Mouse (Mus musculus) midbrain, embryonic 15.5 days (tissue): ENCODE measurements around the gene Tmem121b. TPM values are rescaled to one million over a fixed set of nuclear protein-coding genes. Genes with fewer than 3 reads are reported as not detected.

Source experiments
- ATAC-seq: fragments of 200-750 bp; cut with Nextera tagmentation; replicated peaks from 2 replicates; pipeline ENCODE4 v1.8.0; 2017; ENCODE audit warnings: moderate TSS enrichment
- H3K27ac ChIP-seq: fragments of 300-500 bp; sonication (generic); 2 replicates; pipeline ENCODE4 v1.5.1; 2015; ENCODE audit warnings: mild to moderate bottlenecking, inconsistent platforms
- H3K27me3 ChIP-seq: fragments of 300-500 bp; sonication (generic); replicated peaks from 2 replicates; pipeline ENCODE4 v1.6.1; 2015; ENCODE audit warnings: inconsistent platforms
- H3K36me3 ChIP-seq: fragments of 300-500 bp; sonication (generic); replicated peaks from 2 replicates; pipeline ENCODE4 v1.6.1; 2015; ENCODE audit warnings: inconsistent platforms
- H3K4me1 ChIP-seq: fragments of 300-500 bp; sonication (generic); 2 replicates; pipeline ENCODE4 v1.6.1; 2015; ENCODE audit warnings: inconsistent platforms
- H3K4me2 ChIP-seq: fragments of 300-500 bp; sonication (generic); 2 replicates; pipeline ENCODE4 v1.6.1; 2015; ENCODE audit warnings: inconsistent platforms, mild to moderate bottlenecking, moderate library complexity
- H3K4me3 ChIP-seq: fragments of 300-500 bp; sonication (generic); 2 replicates; pipeline ENCODE4 v1.5.1; 2015; ENCODE audit warnings: mild to moderate bottlenecking, inconsistent platforms
- H3K9ac ChIP-seq: fragments of 300-500 bp; sonication (generic); 2 replicates; pipeline ENCODE4 v1.6.1; 2015; ENCODE audit warnings: mild to moderate bottlenecking, inconsistent platforms
- H3K9me3 ChIP-seq: fragments of 300-500 bp; sonication (generic); 2 replicates; pipeline ENCODE4 v1.6.1; 2016; ENCODE audit warnings: inconsistent platforms
- whole genome bisulfite sequencing: fragments of 180-500 bp; shearing (Covaris S2); methylation state at CpG from one replicate; pipeline ENCODE4 v1.1.7; 2015; ENCODE audit warnings: mixed read lengths; 5-methylcytosine and 5-hydroxymethylcytosine counted together
- polyA plus RNA-seq: library from polyadenylated mRNA; unstranded; fragments of >200 nt; fragmentation: Nextera tagmentation; extraction: Ambion mirVana; gene quantifications from 2 replicates; pipeline ENCODE4 v1.2.1, GENCODE M21; 2015

Tmem121b gene
- polyA plus RNA-seq, 1 experiment from 2014 or later: 3.6 TPM

GRCm38 (mm10) chr6:120489461-120489860 is 4.1 kb downstream of the Tmem121b start:
- WGBS: 62% methylated on average over 2 of the region's 2 CpGs
- no peak for ATAC-seq
- H3K4me1 ChIP-seq: peaks cover 46% of the 10 kb centered on the region
- no peak overlapping the region for H3K4me3 ChIP-seq
- no peak overlapping the region for H3K27ac ChIP-seq
- peak overlapping the region; percentile 79 for H3K4me2 ChIP-seq
- H3K9me3 ChIP-seq: no peaks in the 10 kb centered on the region
- H3K36me3 ChIP-seq: no peaks in the 10 kb centered on the region
- H3K27me3 ChIP-seq: no peaks in the 10 kb centered on the region
- H3K9ac ChIP-seq: no peak overlapping the region

DNA sequence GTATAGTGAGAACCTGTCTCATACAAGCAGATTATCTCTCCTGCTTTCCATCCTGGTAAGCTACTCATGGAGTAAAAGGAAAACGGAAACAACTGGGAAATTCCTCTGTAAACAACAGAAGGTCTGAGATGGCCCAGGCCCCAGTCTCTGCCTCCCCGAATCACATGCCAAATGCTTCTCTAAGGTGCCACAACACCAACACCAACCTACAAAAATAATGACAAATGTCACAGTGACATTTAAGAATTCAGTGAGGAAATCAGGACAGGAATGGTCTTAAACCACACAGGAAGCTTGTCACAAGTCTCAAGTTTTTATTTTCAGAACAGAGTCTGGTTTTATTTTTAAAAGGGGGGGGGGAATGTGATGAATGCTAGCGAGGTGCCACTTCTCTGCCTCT is 5.0 kb downstream of the Tmem121b start:
- ATAC-seq: no peak
- H3K9me3 ChIP-seq: no peaks in the 10 kb centered on the region
- 75% methylated on average over 3 of the region's 3 CpGs for WGBS
- H3K4me1 ChIP-seq: peaks cover 41% of the 10 kb centered on the region
- H3K4me2 ChIP-seq: no peak overlapping the region
- H3K9ac ChIP-seq: no peak overlapping the region
- no peak overlapping the region for H3K27ac ChIP-seq
- H3K4me3 ChIP-seq: no peak overlapping the region
- H3K27me3 ChIP-seq: no peaks in the 10 kb centered on the region
- H3K36me3 ChIP-seq: no peaks in the 10 kb centered on the region

GRCm38 (mm10) chr6:120486051-120486510 is 7.5 kb downstream of the Tmem121b start:
- no peak overlapping the region for H3K27ac ChIP-seq
- ATAC-seq: no peak
- no peaks in the 10 kb centered on the region for H3K9me3 ChIP-seq
- no peak overlapping the region for H3K4me3 ChIP-seq
- H3K27me3 ChIP-seq: no peaks in the 10 kb centered on the region
- peaks cover 22% of the 10 kb centered on the region for H3K4me1 ChIP-seq
- no peaks in the 10 kb centered on the region for H3K36me3 ChIP-seq
- WGBS: 61% methylated on average over 8 of the region's 8 CpGs
- H3K4me2 ChIP-seq: no peak overlapping the region
- no peak overlapping the region for H3K9ac ChIP-seq

GRCm38 (mm10) chr6:120485038-120485437 is 8.6 kb downstream of the Tmem121b start:
- 83% methylated on average over 3 of the region's 3 CpGs for WGBS
- Histone ChIP-seq H3K9me3 (no peaks in the 10 kb centered on the region), H3K27ac (no peak overlapping the region), H3K4me1 (peaks cover 11% of the 10 kb centered on the region), H3K4me2 (no peak overlapping the region), H3K4me3 (no peak overlapping the region), H3K9ac (no peak overlapping the region), H3K27me3 (no peaks in the 10 kb centered on the region), H3K36me3 (no peaks in the 10 kb centered on the region)
- no peak for ATAC-seq

- H3K4me3 ChIP-seq: no peak overlapping the region
- H3K36me3 ChIP-seq: no peaks in the 10 kb centered on the region
- H3K27me3 ChIP-seq: no peaks in the 10 kb centered on the region
- no peak overlapping the region for H3K9ac ChIP-seq
- 44% methylated on average over 8 of the region's 8 CpGs for WGBS
- H3K4me2 ChIP-seq: no peak overlapping the region
- H3K4me1 ChIP-seq: no peaks in the 10 kb centered on the region
- H3K9me3 ChIP-seq: no peaks in the 10 kb centered on the region
- ATAC-seq: no peak
- no peak overlapping the region for H3K27ac ChIP-seq
Measured at GRCm38 (mm10) chr6:120483211-120483626, 10.4 kb downstream of the Tmem121b start.

- ATAC-seq: no peak
- H3K27ac ChIP-seq: no peak overlapping the region
Measured at GRCm38 (mm10) chr6:120482756-120483155, 10.9 kb downstream of the Tmem121b start.

GRCm38 (mm10) chr6:120482021-120482420 is 11.6 kb downstream of the Tmem121b start:
- Histone ChIP-seq H3K27ac (no peak overlapping the region), H3K4me2 (no peak overlapping the region), H3K27me3 (no peaks in the 10 kb centered on the region), H3K9me3 (no peaks in the 10 kb centered on the region), H3K9ac (no peak overlapping the region), H3K4me1 (no peaks in the 10 kb centered on the region), H3K4me3 (no peak overlapping the region), H3K36me3 (no peaks in the 10 kb centered on the region)
- WGBS: 89% methylated on average over 14 of the region's 14 CpGs
- no peak for ATAC-seq

More at GRCm38 (mm10) chr6:120482756-120483155, 10.9 kb downstream of the Tmem121b start:
- Histone ChIP-seq H3K4me3 (no peak overlapping the region), H3K4me2 (no peak overlapping the region), H3K4me1 (no peaks in the 10 kb centered on the region), H3K36me3 (no peaks in the 10 kb centered on the region), H3K9ac (no peak overlapping the region), H3K27me3 (no peaks in the 10 kb centered on the region), H3K9me3 (no peaks in the 10 kb centered on the region)
- 37% methylated on average over 6 of the region's 6 CpGs for WGBS

GRCm38 (mm10) chr6:120481538-120481937 is 12.1 kb downstream of the Tmem121b start:
- WGBS: 91% methylated on average over 6 of the region's 6 CpGs
- H3K4me2 ChIP-seq: no peak overlapping the region
- H3K9ac ChIP-seq: no peak overlapping the region
- H3K27me3 ChIP-seq: no peaks in the 10 kb centered on the region
- H3K9me3 ChIP-seq: no peaks in the 10 kb centered on the region
- H3K36me3 ChIP-seq: no peaks in the 10 kb centered on the region
- no peak overlapping the region for H3K27ac ChIP-seq
- ATAC-seq: no peak
- no peaks in the 10 kb centered on the region for H3K4me1 ChIP-seq
- no peak overlapping the region for H3K4me3 ChIP-seq

- ATAC-seq: no peak
- H3K36me3 ChIP-seq: no peaks in the 10 kb centered on the region
- no peak overlapping the region for H3K4me3 ChIP-seq
- H3K9me3 ChIP-seq: no peaks in the 10 kb centered on the region
- H3K4me2 ChIP-seq: no peak overlapping the region
- no peaks in the 10 kb centered on the region for H3K4me1 ChIP-seq
- no peak overlapping the region for H3K9ac ChIP-seq
- H3K27me3 ChIP-seq: no peaks in the 10 kb centered on the region
- WGBS: 92% methylated on average over 5 of the region's 5 CpGs
- no peak overlapping the region for H3K27ac ChIP-seq
Measured at GRCm38 (mm10) chr6:120480361-120480760, 13.2 kb downstream of the Tmem121b start.

- no peak for ATAC-seq
- H3K4me2 ChIP-seq: no peak overlapping the region
- H3K4me1 ChIP-seq: no peaks in the 10 kb centered on the region
- no peak overlapping the region for H3K4me3 ChIP-seq
- H3K27ac ChIP-seq: no peak overlapping the region
- no peaks in the 10 kb centered on the region for H3K9me3 ChIP-seq
- H3K27me3 ChIP-seq: no peaks in the 10 kb centered on the region
- no peak overlapping the region for H3K9ac ChIP-seq
- WGBS: 91% methylated on average over 2 of the region's 2 CpGs
- H3K36me3 ChIP-seq: no peaks in the 10 kb centered on the region
Measured at GRCm38 (mm10) chr6:120479302-120479701, 14.3 kb downstream of the Tmem121b start.

- H3K36me3 ChIP-seq: no peaks in the 10 kb centered on the region
- H3K9me3 ChIP-seq: no peaks in the 10 kb centered on the region
- no peak overlapping the region for H3K9ac ChIP-seq
- H3K27ac ChIP-seq: no peak overlapping the region
- H3K4me3 ChIP-seq: no peak overlapping the region
- WGBS: 83% methylated on average over 8 of the region's 8 CpGs
- peaks cover 23% of the 10 kb centered on the region for H3K4me1 ChIP-seq
- H3K27me3 ChIP-seq: no peaks in the 10 kb centered on the region
- ATAC-seq: no peak
- no peak overlapping the region for H3K4me2 ChIP-seq
Measured at GRCm38 (mm10) chr6:120475288-120475687, 18.3 kb downstream of the Tmem121b start.

DNA sequence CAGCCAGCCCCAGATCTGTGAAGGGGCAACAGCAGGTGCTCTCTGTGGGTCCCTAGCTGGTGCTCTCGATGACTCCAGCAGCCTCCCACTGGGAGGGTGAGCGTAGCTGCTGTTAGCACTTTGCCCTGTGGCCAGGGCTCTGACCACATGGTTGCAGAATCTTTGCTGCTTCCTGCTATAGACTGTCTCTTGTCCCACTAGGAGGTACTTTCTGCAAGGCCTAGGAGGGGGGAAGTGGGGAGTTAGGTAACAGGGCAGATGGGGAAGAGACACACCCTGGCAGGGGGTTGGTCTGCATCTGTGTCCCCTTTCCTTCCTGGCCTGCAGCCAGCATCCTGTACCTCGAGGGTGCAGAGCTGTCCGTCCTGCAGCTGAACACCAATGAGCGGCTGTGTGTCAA is 20.2 kb downstream of the Tmem121b start:
- Histone ChIP-seq H3K4me3 (no peak overlapping the region), H3K36me3 (no peaks in the 10 kb centered on the region), H3K9ac (no peak overlapping the region), H3K4me2 (no peak overlapping the region), H3K4me1 (peaks cover 23% of the 10 kb centered on the region), H3K27ac (peak overlapping the region; percentile 31; the same call in 1 of the 2 replicates), H3K9me3 (no peaks in the 10 kb centered on the region), H3K27me3 (no peaks in the 10 kb centered on the region)
- WGBS: 27% methylated on average over 5 of the region's 5 CpGs
- no peak for ATAC-seq

- H3K9me3 ChIP-seq: no peaks in the 10 kb centered on the region
- H3K4me3 ChIP-seq: no peak overlapping the region
- H3K4me2 ChIP-seq: no peak overlapping the region
- peaks cover 23% of the 10 kb centered on the region for H3K4me1 ChIP-seq
- ATAC-seq: no peak
- 11% methylated on average over 8 of the region's 8 CpGs for WGBS
- no peaks in the 10 kb centered on the region for H3K27me3 ChIP-seq
- no peaks in the 10 kb centered on the region for H3K36me3 ChIP-seq
- H3K9ac ChIP-seq: no peak overlapping the region
- H3K27ac ChIP-seq: peak overlapping the region; percentile 51
Measured at GRCm38 (mm10) chr6:120472455-120473140, 21.0 kb downstream of the Tmem121b start.
